Mouse (Mus musculus): ENCODE measurements around the gene Themis2. TPM values are rescaled to one million over a fixed set of nuclear protein-coding genes. Genes with fewer than 3 reads are reported as not detected.

Themis2 gene
- polyA plus RNA-seq, 1 experiment: not detected

- TF ChIP-seq TCF3 (IDR thresholded peaks at IDR 0.05; ENCODE audit: insufficient read length, low read depth): no peak
- no peak for TF ChIP-seq POLR2AphosphoS2 (IDR thresholded peaks at IDR 0.05; ENCODE audit: insufficient read length, low read depth)
- TF ChIP-seq CEBPB (IDR thresholded peaks at IDR 0.05; ENCODE audit: insufficient read depth, poor library complexity, severe bottlenecking): no peak
- TF ChIP-seq POLR2A (IDR thresholded peaks at IDR 0.05; ENCODE audit: insufficient read length, low read depth): no peak
- no peak for TF ChIP-seq E2F4 (IDR thresholded peaks at IDR 0.05; ENCODE audit: insufficient read depth)
- TF ChIP-seq MAX (IDR thresholded peaks at IDR 0.05; ENCODE audit: low read depth): no peak
- no peak for TF ChIP-seq SRF (IDR thresholded peaks at IDR 0.05; ENCODE audit: control insufficient read depth, insufficient read length, low read depth)
- no peak for TF ChIP-seq TCF12 (IDR thresholded peaks at IDR 0.05; ENCODE audit: insufficient read depth, poor library complexity, severe bottlenecking)
- no peak for TF ChIP-seq REST (IDR thresholded peaks at IDR 0.05; ENCODE audit: insufficient read depth, insufficient read length)
- no peak for TF ChIP-seq MYOD1 (IDR thresholded peaks at IDR 0.05; ENCODE audit: control insufficient read depth in 1 of 3, insufficient read length in 2 of 3, low read depth in 2 of 3)
- no peak for TF ChIP-seq MYOG (IDR thresholded peaks at IDR 0.05; ENCODE audit: control insufficient read depth in 1 of 3, insufficient read depth in 1 of 3, insufficient read length in 2 of 3, low read depth in 2 of 3)
- no peak for TF ChIP-seq USF1 (IDR thresholded peaks at IDR 0.05; ENCODE audit: low read depth)
These were observed 9.0 kb upstream of the Themis2 start for GRCm38 (mm10) chr4:132805146-132805545.

GRCm38 (mm10) chr4:132804331-132804730 lies 8.1 kb upstream of the Themis2 start:
- Histone ChIP-seq H3K4me3 (no peak overlapping the region), H3K79me2 (ENCODE audit: control insufficient read depth, insufficient read depth) (no peaks in the 10 kb centered on the region), H3ac (ENCODE audit: control insufficient read depth, insufficient read length) (no peak overlapping the region), H3K4me2 (ENCODE audit: low read depth) (no peak overlapping the region), H3K27me3 (ENCODE audit: control insufficient read depth, insufficient read depth, insufficient read length) (no peaks in the 10 kb centered on the region), H3K36me3 (ENCODE audit: control insufficient read depth, insufficient read depth) (no peaks in the 10 kb centered on the region)
- TF ChIP-seq TCF12 (IDR thresholded peaks at IDR 0.05; ENCODE audit: insufficient read depth, poor library complexity, severe bottlenecking): no peak
- TF ChIP-seq MYOD1 (IDR thresholded peaks at IDR 0.05; ENCODE audit: control insufficient read depth in 1 of 3, insufficient read length in 2 of 3, low read depth in 2 of 3): no peak
- TF ChIP-seq MAX (IDR thresholded peaks at IDR 0.05; ENCODE audit: low read depth): no peak
- TF ChIP-seq MYOG (IDR thresholded peaks at IDR 0.05; ENCODE audit: control insufficient read depth in 1 of 3, insufficient read depth in 1 of 3, insufficient read length in 2 of 3, low read depth in 2 of 3): no peak
- no peak for TF ChIP-seq TCF3 (IDR thresholded peaks at IDR 0.05; ENCODE audit: insufficient read length, low read depth)
- TF ChIP-seq CEBPB (IDR thresholded peaks at IDR 0.05; ENCODE audit: insufficient read depth, poor library complexity, severe bottlenecking): no peak
- TF ChIP-seq E2F4 (IDR thresholded peaks at IDR 0.05; ENCODE audit: insufficient read depth): no peak
- TF ChIP-seq POLR2A (IDR thresholded peaks at IDR 0.05; ENCODE audit: insufficient read length, low read depth): no peak
- TF ChIP-seq REST (IDR thresholded peaks at IDR 0.05; ENCODE audit: insufficient read depth, insufficient read length): no peak
- TF ChIP-seq USF1 (IDR thresholded peaks at IDR 0.05; ENCODE audit: low read depth): no peak
- TF ChIP-seq SRF (IDR thresholded peaks at IDR 0.05; ENCODE audit: control insufficient read depth, insufficient read length, low read depth): no peak
- TF ChIP-seq POLR2AphosphoS2 (IDR thresholded peaks at IDR 0.05; ENCODE audit: insufficient read length, low read depth): no peak

More at GRCm38 (mm10) chr4:132805146-132805545, 9.0 kb upstream of the Themis2 start:
- H3K36me3 ChIP-seq (ENCODE audit: control insufficient read depth, insufficient read depth): no peaks in the 10 kb centered on the region
- no peak overlapping the region for H3K4me2 ChIP-seq (ENCODE audit: low read depth)
- no peak overlapping the region for H3K4me3 ChIP-seq
- no peak overlapping the region for H3ac ChIP-seq (ENCODE audit: control insufficient read depth, insufficient read length)
- no peaks in the 10 kb centered on the region for H3K27me3 ChIP-seq (ENCODE audit: control insufficient read depth, insufficient read depth, insufficient read length)
- H3K79me2 ChIP-seq (ENCODE audit: control insufficient read depth, insufficient read depth): no peaks in the 10 kb centered on the region

GRCm38 (mm10) chr4:132803876-132804275 lies 7.7 kb upstream of the Themis2 start:
- Histone ChIP-seq H3K79me2 (ENCODE audit: control insufficient read depth, insufficient read depth) (no peaks in the 10 kb centered on the region), H3K27me3 (ENCODE audit: control insufficient read depth, insufficient read depth, insufficient read length) (no peaks in the 10 kb centered on the region), H3K4me2 (ENCODE audit: low read depth) (no peak overlapping the region), H3K36me3 (ENCODE audit: control insufficient read depth, insufficient read depth) (no peaks in the 10 kb centered on the region), H3ac (ENCODE audit: control insufficient read depth, insufficient read length) (no peak overlapping the region), H3K4me3 (no peak overlapping the region)
- TF ChIP-seq SRF (IDR thresholded peaks at IDR 0.05; ENCODE audit: control insufficient read depth, insufficient read length, low read depth) (no peak), TCF3 (IDR thresholded peaks at IDR 0.05; ENCODE audit: insufficient read length, low read depth) (no peak)

- no peak overlapping the region for H3ac ChIP-seq (ENCODE audit: control insufficient read depth, insufficient read length)
- no peaks in the 10 kb centered on the region for H3K27me3 ChIP-seq (ENCODE audit: control insufficient read depth, insufficient read depth, insufficient read length)
- no peaks in the 10 kb centered on the region for H3K79me2 ChIP-seq (ENCODE audit: control insufficient read depth, insufficient read depth)
- H3K4me2 ChIP-seq (ENCODE audit: low read depth): no peak overlapping the region
- H3K4me3 ChIP-seq: no peak overlapping the region
- TF ChIP-seq POLR2AphosphoS2 (IDR thresholded peaks at IDR 0.05; ENCODE audit: insufficient read length, low read depth) (no peak), MYOG (IDR thresholded peaks at IDR 0.05; ENCODE audit: control insufficient read depth in 1 of 3, insufficient read depth in 1 of 3, insufficient read length in 2 of 3, low read depth in 2 of 3) (no peak), TCF12 (IDR thresholded peaks at IDR 0.05; ENCODE audit: insufficient read depth, poor library complexity, severe bottlenecking) (no peak), SRF (IDR thresholded peaks at IDR 0.05; ENCODE audit: control insufficient read depth, insufficient read length, low read depth) (no peak), REST (IDR thresholded peaks at IDR 0.05; ENCODE audit: insufficient read depth, insufficient read length) (no peak), MAX (IDR thresholded peaks at IDR 0.05; ENCODE audit: low read depth) (no peak), POLR2A (IDR thresholded peaks at IDR 0.05; ENCODE audit: insufficient read length, low read depth) (no peak), CEBPB (IDR thresholded peaks at IDR 0.05; ENCODE audit: insufficient read depth, poor library complexity, severe bottlenecking) (no peak), E2F4 (IDR thresholded peaks at IDR 0.05; ENCODE audit: insufficient read depth) (no peak), MYOD1 (IDR thresholded peaks at IDR 0.05; ENCODE audit: control insufficient read depth in 1 of 3, insufficient read length in 2 of 3, low read depth in 2 of 3) (no peak), USF1 (IDR thresholded peaks at IDR 0.05; ENCODE audit: low read depth) (no peak), TCF3 (IDR thresholded peaks at IDR 0.05; ENCODE audit: insufficient read length, low read depth) (no peak)
- H3K36me3 ChIP-seq (ENCODE audit: control insufficient read depth, insufficient read depth): no peaks in the 10 kb centered on the region
These were observed 7.0 kb upstream of the Themis2 start for GRCm38 (mm10) chr4:132803212-132803611.

- TF ChIP-seq TCF12 (IDR thresholded peaks at IDR 0.05; ENCODE audit: insufficient read depth, poor library complexity, severe bottlenecking): no peak
- TF ChIP-seq CEBPB (IDR thresholded peaks at IDR 0.05; ENCODE audit: insufficient read depth, poor library complexity, severe bottlenecking): no peak
- TF ChIP-seq MYOG (IDR thresholded peaks at IDR 0.05; ENCODE audit: control insufficient read depth in 1 of 3, insufficient read depth in 1 of 3, insufficient read length in 2 of 3, low read depth in 2 of 3): no peak
- no peak for TF ChIP-seq MAX (IDR thresholded peaks at IDR 0.05; ENCODE audit: low read depth)
- TF ChIP-seq USF1 (IDR thresholded peaks at IDR 0.05; ENCODE audit: low read depth): no peak
- no peak for TF ChIP-seq REST (IDR thresholded peaks at IDR 0.05; ENCODE audit: insufficient read depth, insufficient read length)
- no peak for TF ChIP-seq TCF3 (IDR thresholded peaks at IDR 0.05; ENCODE audit: insufficient read length, low read depth)
- TF ChIP-seq POLR2AphosphoS2 (IDR thresholded peaks at IDR 0.05; ENCODE audit: insufficient read length, low read depth): no peak
- no peak for TF ChIP-seq E2F4 (IDR thresholded peaks at IDR 0.05; ENCODE audit: insufficient read depth)
- no peak for TF ChIP-seq SRF (IDR thresholded peaks at IDR 0.05; ENCODE audit: control insufficient read depth, insufficient read length, low read depth)
- TF ChIP-seq MYOD1 (IDR thresholded peaks at IDR 0.05; ENCODE audit: control insufficient read depth in 1 of 3, insufficient read length in 2 of 3, low read depth in 2 of 3): no peak
- no peak for TF ChIP-seq POLR2A (IDR thresholded peaks at IDR 0.05; ENCODE audit: insufficient read length, low read depth)
- Histone ChIP-seq H3K27me3 (ENCODE audit: control insufficient read depth, insufficient read depth, insufficient read length) (peaks cover 3% of the 10 kb centered on the region), H3ac (ENCODE audit: control insufficient read depth, insufficient read length) (no peak overlapping the region), H3K4me2 (ENCODE audit: low read depth) (no peak overlapping the region), H3K79me2 (ENCODE audit: control insufficient read depth, insufficient read depth) (no peaks in the 10 kb centered on the region), H3K36me3 (ENCODE audit: control insufficient read depth, insufficient read depth) (no peaks in the 10 kb centered on the region), H3K4me3 (no peak overlapping the region)
These were observed 6.0 kb upstream of the Themis2 start for GRCm38 (mm10) chr4:132802171-132802637.

All from myocyte (in vitro differentiated cells).